Mouse (Mus musculus): ENCODE results near the gene Ciz1.
A peak's percentile ranks its signal among the peaks of the same experiment; 100 is the strongest.

Gene Ciz1

DNA sequence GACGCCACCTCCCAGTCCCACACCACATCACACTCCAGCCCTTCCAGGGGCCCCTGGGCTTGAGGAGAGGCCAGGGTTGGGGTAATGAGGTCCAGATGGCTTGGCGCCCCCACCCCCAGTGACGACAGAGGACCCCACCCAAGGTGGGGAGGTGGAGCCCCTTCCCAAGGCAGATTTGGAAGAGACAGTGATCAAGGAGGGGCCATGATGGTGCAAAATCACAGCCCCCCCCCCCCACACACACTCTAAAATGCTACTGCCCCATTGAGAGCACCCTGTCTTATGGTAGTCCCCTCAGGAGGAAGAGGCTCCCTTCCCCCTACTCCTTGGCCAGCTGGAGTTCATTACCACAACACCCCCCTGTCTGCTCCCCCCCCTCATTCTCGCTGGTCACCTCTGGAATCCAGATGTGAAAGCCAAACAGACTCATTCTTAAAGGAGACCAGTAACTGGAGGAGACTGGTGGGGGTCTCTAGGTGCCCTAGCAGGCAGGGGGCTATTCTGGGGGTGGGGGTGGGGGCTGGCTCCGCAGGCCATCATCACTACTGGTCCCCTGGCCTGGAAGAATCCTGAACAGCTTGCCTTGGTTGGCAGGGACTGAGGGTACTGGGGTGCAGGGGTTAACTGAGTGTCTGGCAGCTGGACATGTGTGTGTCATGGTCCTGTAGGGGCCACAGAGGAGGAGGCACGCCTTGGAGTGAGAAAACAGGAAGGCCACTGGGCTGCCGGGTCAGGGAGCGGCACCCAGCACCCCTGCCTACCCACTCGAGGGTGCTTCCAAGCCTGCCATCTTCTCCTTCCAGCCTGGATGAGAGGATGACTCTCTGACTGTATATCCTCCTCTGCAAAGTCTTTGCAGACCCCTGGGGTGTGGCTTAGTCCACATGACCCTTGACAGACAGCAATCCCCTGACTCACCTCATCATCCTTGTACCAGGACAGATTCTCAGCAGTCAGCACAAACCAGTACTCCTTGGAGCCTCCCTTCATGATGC lies 32.2 kb upstream of the Ciz1 start:
- DNase-seq (ENCODE audit: extremely low spot score): peak; percentile 70

DNA sequence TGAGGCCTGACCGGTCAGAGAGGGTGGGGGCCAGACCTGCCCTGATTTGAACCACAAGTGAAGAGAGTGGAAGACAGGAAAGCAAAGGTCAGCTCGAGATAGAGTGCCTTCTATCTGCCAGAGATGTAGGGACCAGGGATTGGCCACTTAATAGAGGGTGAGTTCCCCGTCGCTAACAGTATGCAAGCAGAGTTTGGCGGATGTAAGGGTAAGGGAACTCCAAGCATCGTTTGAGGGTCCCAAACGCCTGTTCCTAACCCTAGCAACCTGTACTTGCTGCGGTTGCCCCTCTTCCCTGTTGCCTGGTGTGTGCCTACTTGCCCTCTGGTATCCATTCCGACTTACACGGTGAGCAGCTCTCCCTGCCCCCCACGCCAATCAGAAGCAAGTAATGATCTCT lies 31.4 kb upstream of the Ciz1 start:
- DNase-seq (ENCODE audit: extremely low spot score): no peak

DNA sequence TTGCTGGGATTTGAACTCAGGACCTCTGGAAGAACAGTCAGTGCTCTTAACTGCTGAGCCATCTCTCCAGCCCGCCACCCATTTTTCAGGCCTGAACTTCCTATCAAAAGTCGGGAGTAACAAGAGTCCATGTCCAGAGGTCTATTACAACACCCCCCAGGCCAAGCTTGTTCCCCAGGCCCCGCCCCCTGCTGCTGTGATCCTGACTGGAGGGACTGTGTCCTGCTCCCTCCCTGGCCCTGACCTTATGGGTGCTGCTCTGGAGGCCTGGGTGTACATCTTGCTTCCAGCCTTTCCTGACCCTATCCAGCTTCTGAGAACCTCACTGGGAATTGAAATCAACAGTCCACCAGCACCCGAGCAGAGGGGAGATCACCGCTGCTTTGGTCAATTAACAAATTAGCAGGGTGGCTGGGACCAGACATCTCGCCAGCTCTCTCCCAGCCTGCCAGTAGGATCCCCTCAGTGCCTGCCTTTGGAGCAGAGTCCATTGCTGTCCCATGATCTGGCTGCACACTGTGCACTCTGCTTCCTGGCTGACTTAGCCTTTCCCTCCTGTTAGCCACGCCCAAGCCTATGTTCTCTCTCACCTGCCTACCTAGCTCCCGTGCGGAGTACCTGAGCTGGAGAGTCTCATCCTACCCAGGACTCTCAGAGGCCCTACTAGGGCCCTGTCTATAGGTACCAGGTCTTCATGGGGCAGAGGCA lies 30.4 kb upstream of the Ciz1 start:
- no peak for DNase-seq (ENCODE audit: extremely low spot score)

- no peak for DNase-seq (ENCODE audit: extremely low spot score)
Measured at GRCm38 (mm10) chr2:32322754-32323741, 29.1 kb upstream of the Ciz1 start.

DNA sequence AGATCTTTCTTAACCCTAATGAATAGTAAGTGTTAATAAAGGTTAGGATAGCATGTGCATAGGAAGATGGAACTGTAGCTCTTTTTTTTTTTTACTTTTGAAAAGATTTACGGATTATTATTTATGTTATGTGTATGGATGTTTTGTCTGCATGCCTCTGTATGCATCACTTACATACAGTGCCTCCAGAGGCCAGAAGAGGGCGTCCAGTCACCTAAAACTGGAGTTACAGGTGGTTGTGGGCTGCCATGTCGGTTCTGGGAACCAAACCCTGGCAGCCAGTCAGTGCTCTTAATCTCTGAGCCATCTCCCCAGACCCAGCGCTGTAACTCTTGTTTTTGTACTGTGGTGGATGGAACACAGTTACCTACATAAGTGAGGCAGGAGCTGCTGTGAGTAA lies 27.8 kb upstream of the Ciz1 start:
- DNase-seq (ENCODE audit: extremely low spot score): no peak

GRCm38 (mm10) chr2:32325342-32325741 lies 26.8 kb upstream of the Ciz1 start:
- DNase-seq (ENCODE audit: extremely low spot score): no peak

DNA sequence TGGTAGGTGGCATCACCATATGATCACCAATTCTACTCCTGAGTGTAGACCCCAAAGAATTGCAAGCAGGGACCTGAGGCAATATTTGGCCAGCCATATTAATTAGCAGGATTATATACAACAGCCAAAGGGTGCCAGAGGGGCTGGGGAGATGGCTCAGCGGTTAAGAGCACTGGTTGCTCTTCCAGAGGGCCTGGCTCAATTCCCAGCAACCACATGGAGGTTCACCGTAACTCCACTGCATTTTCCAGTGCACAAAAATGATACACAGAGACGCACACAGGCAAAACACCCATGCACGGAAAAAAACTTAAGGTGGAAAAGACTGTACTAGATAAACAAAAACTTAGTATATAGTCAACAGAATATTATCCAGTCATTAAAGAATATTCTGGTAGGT lies 24.9 kb upstream of the Ciz1 start:
- no peak for DNase-seq (ENCODE audit: extremely low spot score)

DNA sequence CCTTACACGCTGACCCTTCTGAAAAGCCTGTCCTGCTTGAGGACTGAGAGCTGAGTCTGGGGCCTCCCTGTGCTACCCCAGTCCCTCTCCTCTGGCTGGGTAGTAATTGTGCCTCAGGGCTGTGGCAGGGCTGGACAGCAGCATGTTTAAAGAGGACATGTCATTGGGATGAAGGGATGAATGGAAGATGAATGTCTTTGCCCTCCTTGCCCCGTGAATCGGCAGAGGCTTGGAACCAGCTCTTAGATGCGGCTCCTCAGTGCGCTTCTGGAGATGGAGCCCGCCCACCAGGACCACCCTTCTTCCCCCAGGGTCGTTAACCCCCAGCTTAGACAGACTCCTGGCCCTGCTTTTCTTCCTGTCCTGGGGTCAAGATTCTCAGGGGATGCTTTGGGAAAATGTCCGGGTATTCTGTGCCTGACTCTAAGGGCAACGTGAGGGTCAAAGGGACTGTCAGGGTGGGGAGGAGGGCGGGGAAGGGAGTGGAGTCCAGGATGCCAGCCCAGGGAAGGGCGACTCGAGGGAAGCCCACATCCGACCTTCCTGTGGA lies 23.1 kb upstream of the Ciz1 start:
- peak; percentile 49 for DNase-seq (ENCODE audit: extremely low spot score)

GRCm38 (mm10) chr2:32329531-32329930 lies 22.6 kb upstream of the Ciz1 start:
- no peak for DNase-seq (ENCODE audit: extremely low spot score)

DNA sequence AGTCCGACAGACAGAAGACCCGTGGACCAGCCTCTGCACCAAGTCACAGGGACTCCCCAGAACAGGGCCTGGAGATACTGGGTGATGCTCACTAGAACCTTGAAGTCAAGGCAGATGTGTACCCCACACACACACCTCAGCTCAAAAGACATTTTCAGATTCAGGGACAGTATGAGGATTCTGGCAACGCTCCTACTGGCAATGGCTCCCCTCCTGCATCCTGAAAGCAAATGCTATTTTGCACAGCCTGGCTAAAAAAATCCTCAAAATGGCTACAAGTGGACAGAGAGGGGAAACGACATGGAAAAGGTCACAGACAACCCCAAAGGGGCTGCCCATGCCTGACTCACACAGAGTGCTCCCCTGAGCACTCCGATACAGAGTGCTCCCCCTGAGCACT lies 20.0 kb upstream of the Ciz1 start:
- DNase-seq (ENCODE audit: extremely low spot score): no peak

DNA sequence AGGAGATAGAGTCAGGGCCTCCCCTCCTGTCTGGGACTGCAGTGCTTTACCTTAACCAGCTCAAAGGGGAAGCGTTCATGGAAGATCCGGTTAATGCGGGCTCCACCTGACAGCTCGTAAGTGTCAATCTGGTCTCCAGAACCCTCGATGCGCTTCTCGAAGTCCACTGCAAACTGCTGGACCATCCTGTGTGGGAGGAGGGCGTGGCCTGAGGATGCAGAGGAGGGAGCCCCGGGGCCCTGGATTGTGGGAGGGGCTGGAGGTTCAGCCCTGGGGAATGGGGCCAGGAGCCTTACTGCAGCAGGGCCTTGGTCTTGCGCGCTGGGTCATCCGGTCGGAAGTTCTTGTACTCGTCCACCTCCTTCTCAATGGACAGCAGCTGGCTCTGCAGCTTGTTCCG lies 16.2 kb upstream of the Ciz1 start:
- no peak for DNase-seq (ENCODE audit: extremely low spot score)

DNA sequence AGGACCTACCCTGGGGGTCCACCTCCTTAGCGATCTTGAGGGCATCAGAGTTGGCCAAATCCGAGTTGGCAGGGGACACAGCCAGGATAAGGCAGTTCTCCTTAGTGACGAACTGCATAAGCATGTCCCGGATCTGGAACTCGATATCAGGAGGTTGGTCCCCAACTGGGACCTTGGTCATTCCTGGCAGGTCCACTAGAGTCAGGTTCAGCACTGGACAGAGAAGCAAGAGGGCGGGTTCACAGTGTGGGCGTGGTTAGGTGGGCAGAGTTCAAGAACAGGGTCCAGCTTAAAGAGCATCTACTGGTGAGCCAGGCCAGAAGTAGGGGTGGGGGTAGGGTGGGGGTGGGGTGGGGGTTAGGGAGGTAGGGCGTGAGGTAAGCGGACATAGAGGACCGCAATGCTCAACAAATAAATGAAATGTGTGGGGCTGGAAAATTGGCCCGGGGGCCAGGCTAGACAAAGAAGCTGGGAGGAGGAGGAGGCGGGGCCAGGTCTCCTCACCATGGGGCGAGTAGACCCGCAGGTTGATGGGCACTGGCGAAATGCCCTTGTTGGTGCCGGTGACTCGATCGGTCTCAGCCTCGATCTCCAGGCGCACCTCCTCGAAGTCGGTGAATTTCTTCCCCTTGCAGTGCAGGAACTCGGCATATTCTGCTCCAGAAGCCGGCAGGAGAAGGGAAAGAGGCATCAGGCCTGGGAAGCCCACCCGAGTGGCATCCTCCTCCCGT lies 12.1 kb upstream of the Ciz1 start:
- no peak for DNase-seq (ENCODE audit: extremely low spot score)

GRCm38 (mm10) chr2:32340836-32341633 lies 11.1 kb upstream of the Ciz1 start:
- DNase-seq (ENCODE audit: extremely low spot score): no peak

DNA sequence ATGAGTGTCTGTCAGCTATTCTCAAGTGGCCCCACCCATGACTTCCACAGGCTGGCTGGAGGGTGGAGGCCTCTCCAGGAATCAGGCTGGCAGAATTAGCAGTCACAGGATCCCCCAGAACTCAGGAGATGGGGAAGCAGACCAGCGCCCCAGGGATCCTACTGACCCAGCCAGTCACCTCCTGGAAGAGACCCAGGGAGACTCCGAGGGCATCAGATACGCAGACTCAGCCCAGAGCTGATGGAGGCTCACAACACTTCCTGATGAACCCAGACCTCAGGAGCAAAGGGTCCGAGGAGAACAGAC lies 10.5 kb upstream of the Ciz1 start:
- no peak for DNase-seq (ENCODE audit: extremely low spot score)

DNA sequence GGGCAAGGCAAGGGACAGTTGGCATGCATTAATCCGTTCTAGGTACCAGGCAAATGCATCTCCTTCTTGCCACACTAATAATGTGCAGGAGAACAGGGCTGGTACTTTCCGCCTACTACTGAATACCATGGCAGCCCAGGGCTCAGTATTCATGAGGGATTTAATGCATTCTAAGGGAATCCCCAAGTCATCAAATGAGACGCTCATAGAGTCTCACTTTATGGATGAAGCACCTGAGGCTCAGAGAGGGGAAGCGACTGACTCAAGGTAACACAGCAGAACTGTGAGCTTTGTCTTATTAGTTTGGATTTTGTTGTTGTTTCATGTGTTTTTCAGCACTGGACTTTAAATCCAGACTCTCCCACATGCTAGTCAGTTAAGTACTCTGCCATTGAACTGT lies 10.1 kb upstream of the Ciz1 start:
- DNase-seq (ENCODE audit: extremely low spot score): no peak

GRCm38 (mm10) chr2:32342539-32343350 lies 9.4 kb upstream of the Ciz1 start:
- no peak for DNase-seq (ENCODE audit: extremely low spot score)

DNA sequence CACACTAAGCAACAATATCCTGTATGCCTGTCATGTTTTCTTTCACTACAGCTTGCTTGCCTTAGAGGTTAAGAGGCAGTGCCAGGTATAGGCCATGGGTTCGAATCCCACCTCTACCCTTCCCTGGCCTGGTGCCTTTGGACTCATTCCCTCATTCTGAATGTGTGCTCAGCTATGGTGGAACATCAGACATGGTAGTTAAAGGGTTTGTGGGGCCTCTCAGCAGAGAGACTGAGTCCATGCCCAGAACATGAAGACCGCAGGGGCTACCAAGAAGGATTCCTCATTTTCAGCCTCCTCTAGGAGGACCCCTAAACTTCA lies 8.8 kb upstream of the Ciz1 start:
- DNase-seq (ENCODE audit: extremely low spot score): no peak

DNA sequence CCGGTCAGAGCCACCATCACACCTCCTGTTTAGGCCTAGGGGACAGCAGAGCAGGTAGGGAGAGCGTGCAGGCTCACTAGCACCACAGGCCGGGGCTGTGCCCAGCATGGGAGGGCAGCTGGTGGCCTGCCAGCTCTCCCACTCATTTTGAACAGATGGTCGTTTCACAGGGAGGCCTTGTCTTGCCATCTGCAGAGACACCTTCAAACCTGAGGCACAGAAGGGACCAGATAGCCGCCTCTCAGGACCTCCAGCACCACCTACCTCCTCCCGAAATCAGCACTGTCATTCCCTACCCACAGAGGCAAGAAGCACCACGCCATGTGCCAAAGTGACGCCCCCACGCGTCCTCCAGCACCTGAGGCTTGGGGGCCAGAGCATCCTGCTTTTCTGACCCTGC lies 8.1 kb upstream of the Ciz1 start:
- no peak for DNase-seq (ENCODE audit: extremely low spot score)

DNA sequence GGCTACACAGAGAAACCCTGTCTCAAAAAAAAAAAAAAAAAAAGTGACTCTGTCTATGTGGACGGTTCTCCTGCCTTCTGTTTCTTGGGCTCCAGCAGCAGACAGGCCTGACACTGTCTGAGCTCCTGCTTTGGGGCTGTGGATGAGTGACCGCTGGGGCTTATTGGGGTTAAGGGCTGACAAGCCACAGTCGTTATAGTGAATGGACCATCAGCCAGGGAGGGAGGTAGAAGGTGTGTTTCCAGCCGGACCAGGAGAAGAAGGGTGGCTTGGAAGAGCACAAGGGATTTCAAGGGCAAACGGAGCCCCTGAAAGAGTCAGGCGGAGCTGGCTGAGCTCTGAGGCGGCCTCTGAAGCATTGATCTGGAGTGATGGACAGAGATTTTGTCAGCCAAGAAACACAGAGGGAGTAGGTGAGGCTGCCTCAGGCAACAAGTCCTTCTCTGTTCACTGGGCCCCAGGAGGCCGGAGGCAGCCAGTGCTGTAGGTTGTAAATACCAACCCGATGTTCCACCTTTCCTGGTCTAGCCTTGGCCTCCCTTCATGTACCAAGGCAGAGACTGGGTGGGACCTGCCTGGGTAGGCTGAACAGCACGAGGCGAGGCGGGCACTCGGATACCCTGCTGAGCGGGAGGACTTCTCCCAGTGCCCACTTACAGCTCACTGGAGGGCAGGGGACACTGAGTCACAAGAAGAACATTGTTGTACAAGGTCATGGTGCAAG lies 7.4 kb upstream of the Ciz1 start:
- no peak for DNase-seq (ENCODE audit: extremely low spot score)

Data from embryo, embryonic 9.5 days (tissue).